Mouse (Mus musculus) G1E-ER4 (cell line): ENCODE data around the gene Trim12a. TPM values are rescaled to one million over a fixed set of nuclear protein-coding genes. Genes with fewer than 3 reads are reported as not detected.
"Not testable (repeated sequence)": the region's sequence is repeated elsewhere in the genome, so short reads cannot be mapped to it uniquely, and the experiment has no call there.

Experiments used
- GATA1 ChIP-seq: IDR thresholded peaks from one replicate; pipeline ENCODE4 v1.8.0; 2012; ENCODE audit warnings: low read length, inconsistent platforms
- polyA plus RNA-seq: library from polyadenylated mRNA; stranded (reverse); fragments of >175 nt; gene quantifications from 2 replicates; pipeline ENCODE4 v1.2.3, GENCODE M21; 2012

Trim12a gene
- not detected in 2 replicates for polyA plus RNA-seq

GRCm38 (mm10) chr7:104315369-104316080 lies at the start of gene Trim12a:
Trim12a (minus strand) TSS chr7:104315466.
- not testable (repeated sequence) for TF ChIP-seq GATA1

GRCm38 (mm10) chr7:104353600-104353967 lies 38.3 kb upstream of the Trim12a start:
- TF ChIP-seq GATA1: no peak

- TF ChIP-seq GATA1: no peak
Measured at GRCm38 (mm10) chr7:104352717-104353599, 37.7 kb upstream of the Trim12a start, which contains the start of gene Trim12c. Trim12c (minus strand) TSS chr7:104353362.

GRCm38 (mm10) chr7:104329171-104329570 lies 13.9 kb upstream of the Trim12a start, which contains the start of gene Trim34b:
Trim34b (plus strand) TSS chr7:104329471.
- not testable (repeated sequence) for TF ChIP-seq GATA1

GRCm38 (mm10) chr7:104322028-104322427 lies 6.8 kb upstream of the Trim12a start:
- TF ChIP-seq GATA1: no peak

- TF ChIP-seq GATA1: no peak
Measured at GRCm38 (mm10) chr7:104314796-104315353, 391 bp downstream of the Trim12a start.

GRCm38 (mm10) chr7:104291638-104292400 lies 23.4 kb downstream of the Trim12a start:
- no peak for TF ChIP-seq GATA1

GRCm38 (mm10) chr7:104290641-104291040 lies 24.6 kb downstream of the Trim12a start:
- TF ChIP-seq GATA1: no peak

GRCm38 (mm10) chr7:104287576-104288443 lies 27.5 kb downstream of the Trim12a start, which contains the start of gene Trim5:
Trim5 (minus strand) TSS chr7:104288094.
- not testable (repeated sequence) for TF ChIP-seq GATA1

Other genes starting within 250 kb of the Trim12a start
- gene Olfr644, start 243.6 kb downstream of the Trim12a start, polyA plus RNA-seq: not detected in 2 replicates
- not detected in 2 replicates for gene Olfr645, start 230.0 kb downstream of the Trim12a start, polyA plus RNA-seq
- gene Olfr646, start 210.6 kb downstream of the Trim12a start, polyA plus RNA-seq: not detected in 2 replicates
- not detected in 2 replicates for gene Ubqln5, start 185.6 kb downstream of the Trim12a start, polyA plus RNA-seq
- not detected in 2 replicates for gene Olfr643, start 178.1 kb downstream of the Trim12a start, polyA plus RNA-seq
- gene Ubqln3, start 172.2 kb downstream of the Trim12a start, polyA plus RNA-seq: not detected in 2 replicates
- not detected in 2 replicates for gene Ubqlnl, start 164.9 kb downstream of the Trim12a start, polyA plus RNA-seq
- not detected in 2 replicates for gene Olfm5, start 150.6 kb downstream of the Trim12a start, polyA plus RNA-seq
- gene Olfr648, start 132.1 kb downstream of the Trim12a start, polyA plus RNA-seq: not detected in 2 replicates
- gene Olfr649, start 119.5 kb downstream of the Trim12a start, polyA plus RNA-seq: not detected in 2 replicates
- gene Trim6, start 96.7 kb downstream of the Trim12a start, polyA plus RNA-seq: not detected in 2 replicates
- 0.09 and 0.11 TPM in 2 replicates for gene Trim34a, start 71.0 kb downstream of the Trim12a start, polyA plus RNA-seq
- not detected in 2 replicates for gene Trim5, start 27.4 kb downstream of the Trim12a start, polyA plus RNA-seq
- gene Trim34b, start 14.0 kb upstream of the Trim12a start, polyA plus RNA-seq: 0.09 and 0.14 TPM in 2 replicates
- 1.2 and 1.5 TPM in 2 replicates for gene Trim12c, start 37.9 kb upstream of the Trim12a start, polyA plus RNA-seq
- gene Trim30b, start 54.4 kb upstream of the Trim12a start, polyA plus RNA-seq: not detected in 2 replicates
- not detected in 2 replicates for gene Trim30c, start 85.4 kb upstream of the Trim12a start, polyA plus RNA-seq
- gene Trim30a, start 149.7 kb upstream of the Trim12a start, polyA plus RNA-seq: not detected in 2 replicates
- not detected in 2 replicates for gene Trim30d, start 192.4 kb upstream of the Trim12a start, polyA plus RNA-seq
- not detected in 2 replicates for gene Olfr651, start 234.7 kb upstream of the Trim12a start, polyA plus RNA-seq
- gene Olfr652, start 245.4 kb upstream of the Trim12a start, polyA plus RNA-seq: not detected in 2 replicates